Mouse (Mus musculus) right cerebral cortex, postnatal 10 days (tissue): Measurements from ENCODE around the gene Tedc1.
A peak's percentile ranks its signal among the peaks of the same experiment; 100 is the strongest.

ENCODE experiments used
- DNase-seq, 2 experiments: peaks; one replicate each; pipeline ENCODE4 v3.0.0; 2021; ENCODE audit warnings: low spot score in 2 of 2

The Tedc1 gene

GRCm38 (mm10) chr12:113155887-113156539 is at the start of gene Tedc1:
Tedc1 (plus strand) TSS chr12:113156421.
- peak; percentile 99 to 100 for DNase-seq

- DNase-seq = no peak
These were observed 48.6 kb upstream of the Tedc1 start for GRCm38 (mm10) chr12:113107431-113108124.

GRCm38 (mm10) chr12:113108528-113109283 is 47.5 kb upstream of the Tedc1 start:
- no peak for DNase-seq

- peak in 1 of 2 experiments; percentile 31 for DNase-seq
These were observed 46.4 kb upstream of the Tedc1 start for GRCm38 (mm10) chr12:113109801-113110200.

- no peak for DNase-seq
These were observed 42.1 kb upstream of the Tedc1 start for GRCm38 (mm10) chr12:113114141-113114540.

GRCm38 (mm10) chr12:113114856-113115538 is 41.2 kb upstream of the Tedc1 start:
- DNase-seq = no peak

- peak; percentile 77 to 89 for DNase-seq
These were observed 36.5 kb upstream of the Tedc1 start for GRCm38 (mm10) chr12:113119516-113120410.

GRCm38 (mm10) chr12:113124726-113125125 is 31.5 kb upstream of the Tedc1 start:
- DNase-seq = peak in 1 of 2 experiments; percentile 46

- DNase-seq = no peak
These were observed 25.5 kb upstream of the Tedc1 start for GRCm38 (mm10) chr12:113130732-113131131.

- DNase-seq = no peak
These were observed 24.6 kb upstream of the Tedc1 start for GRCm38 (mm10) chr12:113131601-113132000.

- no peak for DNase-seq
These were observed 23.7 kb upstream of the Tedc1 start for GRCm38 (mm10) chr12:113132567-113132966.

- DNase-seq = no peak
These were observed 23.0 kb upstream of the Tedc1 start for GRCm38 (mm10) chr12:113133260-113133659.

GRCm38 (mm10) chr12:113133861-113134403 is 22.3 kb upstream of the Tedc1 start:
- no peak for DNase-seq

GRCm38 (mm10) chr12:113134502-113134901 is 21.7 kb upstream of the Tedc1 start:
- DNase-seq = no peak

GRCm38 (mm10) chr12:113135401-113135800 is 20.8 kb upstream of the Tedc1 start:
- no peak for DNase-seq

- no peak for DNase-seq
These were observed 19.7 kb upstream of the Tedc1 start for GRCm38 (mm10) chr12:113136492-113137020.

GRCm38 (mm10) chr12:113137260-113138213 is 18.7 kb upstream of the Tedc1 start:
- no peak for DNase-seq

- no peak for DNase-seq
These were observed 17.9 kb upstream of the Tedc1 start for GRCm38 (mm10) chr12:113138291-113138690.
